Mouse (Mus musculus) large intestine, adult 2 months (tissue): ENCODE results near the gene Dst. TPM values are rescaled to one million over a fixed set of nuclear protein-coding genes. Genes with fewer than 3 reads are reported as not detected.

Experiments used
- DNase-seq: peaks from one replicate; pipeline ENCODE4 v3.0.0-alpha.2; 2012; ENCODE audit warnings: low read depth, low spot score
- WGBS: fragments of 180-500 bp; shearing (Covaris S2); methylation state at CpG from one replicate; pipeline ENCODE4 v1.1.7; 2018; 5-methylcytosine and 5-hydroxymethylcytosine counted together
- polyA plus RNA-seq: library from polyadenylated mRNA; depleted of rRNA; stranded (reverse); fragments of >200 nt; gene quantifications from 2 replicates; pipeline ENCODE4 v1.2.3, GENCODE M21; 2012

The Dst gene
- polyA plus RNA-seq, 1 experiment: 16.3 TPM

DNA sequence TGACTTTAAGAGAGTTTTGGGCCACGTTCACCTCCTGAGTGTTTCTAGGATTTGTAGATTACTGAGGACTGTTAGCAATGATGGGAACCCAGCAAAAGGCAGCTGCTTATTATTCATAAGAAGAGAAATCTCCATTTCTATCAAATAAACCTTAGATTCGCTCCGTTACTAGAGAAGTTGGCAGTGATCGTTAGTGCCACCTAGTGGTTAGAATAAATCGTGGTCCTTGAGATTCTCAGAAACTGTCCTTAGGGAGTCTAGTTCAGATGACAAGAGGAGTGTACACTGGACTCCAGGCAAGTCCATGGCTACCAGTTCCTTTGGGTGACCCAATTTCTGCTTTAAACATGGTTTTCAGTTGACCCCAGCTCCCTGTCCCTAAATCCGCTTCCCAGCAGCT lies 58.3 kb downstream of the Dst start:
- peak; percentile 8 for DNase-seq
- WGBS: 24% methylated on average over 6 of the region's 6 CpGs

DNA sequence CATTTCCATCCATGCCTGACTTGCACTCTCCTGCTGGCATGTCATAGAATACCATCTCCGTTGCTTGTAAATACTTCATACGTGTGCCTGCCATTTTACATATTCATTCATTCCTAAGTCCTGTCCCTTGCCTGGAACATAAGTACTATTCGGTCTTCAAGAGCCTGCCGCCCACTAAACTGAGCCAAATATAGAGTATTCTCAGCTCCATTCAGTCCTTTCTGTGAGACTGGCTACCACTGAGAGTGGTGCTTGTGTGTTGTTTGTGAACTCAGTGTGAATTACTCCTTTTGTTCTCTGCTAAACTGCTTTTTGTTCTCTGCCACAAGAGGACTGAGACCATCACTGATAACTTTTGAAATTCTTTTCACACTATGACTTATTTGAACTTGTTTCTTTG lies 59.2 kb downstream of the Dst start:
- WGBS: 85% methylated on average over 4 of the region's 4 CpGs

DNA sequence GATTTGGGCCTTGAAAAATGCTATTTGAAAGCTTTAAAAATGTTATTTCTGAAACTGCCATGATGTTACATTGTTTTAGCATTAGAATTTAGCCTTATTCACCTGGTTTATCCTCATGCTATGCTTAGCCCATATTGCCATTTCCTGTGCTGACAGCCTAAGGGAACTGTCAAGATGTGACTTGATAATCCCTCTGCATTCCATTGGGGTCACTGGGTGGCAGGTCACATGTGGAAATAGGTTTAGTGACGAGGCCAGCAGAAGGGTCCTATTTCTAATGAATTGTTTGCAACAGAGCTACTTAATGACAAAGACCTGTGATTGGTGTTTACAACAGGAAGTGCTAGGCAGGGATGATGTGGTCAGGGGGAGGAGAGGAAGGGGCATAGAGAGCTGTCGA lies 61.9 kb downstream of the Dst start:
- WGBS: 42% methylated on average over 2 of the region's 2 CpGs
- DNase-seq: no peak

More for the DNA sequence above, 59.2 kb downstream of the Dst start:
- DNase-seq: no peak

GRCm38 (mm10) chr1:33974401-33974800 lies 66.4 kb downstream of the Dst start:
- 74% methylated on average over 11 of the region's 11 CpGs for WGBS
- no peak for DNase-seq

GRCm38 (mm10) chr1:33975333-33975732 lies 67.3 kb downstream of the Dst start:
- DNase-seq: no peak
- 65% methylated on average over 4 of the region's 4 CpGs for WGBS

- DNase-seq: no peak
- 85% methylated on average over 6 of the region's 6 CpGs for WGBS
These were observed 69.8 kb downstream of the Dst start for GRCm38 (mm10) chr1:33977832-33978231.

- 76% methylated on average over 12 of the region's 12 CpGs for WGBS
- no peak for DNase-seq
These were observed 72.4 kb downstream of the Dst start for GRCm38 (mm10) chr1:33980420-33980819.

DNA sequence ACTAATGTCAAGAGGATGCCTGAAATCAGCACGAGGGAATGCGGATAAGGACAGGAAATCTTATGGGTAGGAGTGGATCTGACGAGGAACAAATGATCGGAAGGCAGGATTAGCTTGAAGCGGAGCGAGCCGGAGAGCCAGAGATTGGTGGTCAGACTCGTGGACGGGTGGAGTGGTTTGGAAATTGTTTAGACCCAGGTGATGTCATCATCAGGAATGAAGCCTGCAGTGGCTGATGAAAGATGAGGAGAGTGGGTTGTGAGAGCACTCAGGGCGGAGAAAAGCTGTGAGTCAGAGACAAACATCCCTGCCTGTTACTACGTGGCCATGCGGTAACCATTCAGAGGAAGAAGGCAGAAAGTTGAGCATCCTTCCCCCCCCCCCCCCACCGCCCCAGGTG lies 81.6 kb downstream of the Dst start:
- WGBS: 80% methylated on average over 13 of the region's 13 CpGs
- DNase-seq: no peak

- WGBS: 84% methylated on average over 6 of the region's 6 CpGs
- DNase-seq: no peak
These were observed 83.0 kb downstream of the Dst start for GRCm38 (mm10) chr1:33991067-33991466.

- WGBS: 81% methylated on average over 11 of the region's 11 CpGs
- DNase-seq: no peak
These were observed 84.8 kb downstream of the Dst start for GRCm38 (mm10) chr1:33992810-33993209.

GRCm38 (mm10) chr1:33994201-33994600 lies 86.2 kb downstream of the Dst start:
- 50% methylated on average over 9 of the region's 9 CpGs for WGBS

DNA sequence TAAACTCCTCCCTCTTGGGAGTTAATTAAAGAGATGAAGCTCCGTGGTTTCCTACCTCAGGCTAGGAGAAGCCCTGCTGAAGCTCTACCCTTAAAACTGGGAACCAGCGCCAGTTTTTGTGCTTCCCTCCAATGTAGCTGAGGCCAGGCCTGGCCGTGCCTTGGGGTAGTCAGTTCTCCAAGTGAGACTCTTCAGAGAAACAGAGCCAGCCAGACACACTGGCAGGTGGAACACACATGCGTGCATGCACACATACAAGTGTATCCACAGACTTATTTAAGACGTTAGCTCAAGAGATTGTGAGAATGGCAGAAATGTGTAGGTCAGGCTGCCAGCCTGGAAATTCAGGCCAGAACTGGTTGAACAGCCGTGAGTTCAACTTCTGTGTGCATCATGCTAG lies 87.4 kb downstream of the Dst start:
- DNase-seq: no peak
- 83% methylated on average over 6 of the region's 6 CpGs for WGBS

More at GRCm38 (mm10) chr1:33994201-33994600, 86.2 kb downstream of the Dst start:
- no peak for DNase-seq

GRCm38 (mm10) chr1:33996105-33996887 lies 88.3 kb downstream of the Dst start:
- 79% methylated on average over 5 of the region's 5 CpGs for WGBS
- DNase-seq: no peak

DNA sequence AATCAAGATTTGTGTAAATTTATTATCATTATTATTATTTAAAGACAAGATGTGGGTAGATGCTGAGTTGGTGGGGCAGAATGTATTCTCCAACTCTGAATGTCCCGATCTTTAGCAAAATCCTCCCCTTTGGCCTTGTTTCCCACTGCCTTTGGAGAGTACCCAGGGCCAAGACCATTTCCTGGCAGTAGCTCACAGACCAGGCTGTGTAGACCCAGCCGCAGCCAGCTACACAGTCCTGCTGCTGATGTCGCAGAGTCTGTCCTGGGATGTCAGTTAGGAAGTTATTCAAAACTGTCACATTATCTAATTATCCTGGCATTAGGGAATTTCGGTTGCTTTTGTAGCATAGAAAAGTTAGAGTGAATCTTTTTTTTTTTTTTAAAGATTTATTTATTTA lies 94.3 kb downstream of the Dst start:
- no peak for DNase-seq
- 81% methylated on average over 4 of the region's 4 CpGs for WGBS

DNA sequence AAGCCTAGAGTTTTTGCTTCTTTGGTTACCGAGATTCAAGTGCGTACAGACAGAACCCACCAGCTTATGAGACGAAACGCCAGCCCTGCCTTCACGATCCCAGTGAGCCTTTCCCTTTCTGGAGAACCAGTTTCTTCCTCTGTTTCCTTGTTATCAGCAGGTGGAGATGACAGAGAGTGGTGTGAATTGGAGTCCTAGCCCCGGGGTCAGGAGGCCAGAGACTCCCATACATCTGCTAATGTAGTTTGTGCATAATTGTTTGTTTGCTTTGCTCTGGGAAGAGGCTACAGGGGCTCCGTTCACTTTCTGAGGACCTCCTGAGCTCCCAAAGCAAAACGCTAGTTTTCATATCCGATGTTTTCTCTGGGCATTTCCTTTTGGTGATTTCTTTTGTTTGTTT lies 94.9 kb downstream of the Dst start:
- DNase-seq: no peak
- WGBS: 44% methylated on average over 9 of the region's 9 CpGs

DNA sequence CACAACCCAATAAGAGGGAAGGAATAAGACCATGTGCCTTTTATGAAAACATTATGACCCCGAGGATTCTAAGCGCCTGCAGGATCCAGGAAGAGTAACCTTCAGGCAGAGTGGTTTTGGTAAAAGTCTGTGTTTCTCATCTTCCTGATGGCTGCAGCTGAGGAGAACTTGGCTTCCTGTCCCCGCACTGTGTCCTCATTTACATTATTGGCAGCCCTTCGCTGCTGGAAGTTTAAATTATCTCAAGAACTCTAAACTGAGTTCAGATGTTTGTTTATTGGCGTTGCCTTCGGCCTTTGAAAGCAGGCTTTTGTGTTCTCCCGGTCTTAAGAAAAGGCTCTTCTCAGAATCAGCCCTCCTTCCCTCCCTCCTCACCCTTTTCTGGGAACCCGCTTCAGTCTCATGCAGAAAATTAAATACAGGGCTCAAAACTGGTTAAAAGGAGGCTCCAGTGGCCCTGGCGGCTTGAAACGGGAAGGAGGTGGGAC lies 97.3 kb downstream of the Dst start:
- DNase-seq: no peak
- WGBS: 8% methylated on average over 10 of the region's 10 CpGs

- 4% methylated on average over 29 of the region's 29 CpGs for WGBS
- no peak for DNase-seq
These were observed 98.0 kb downstream of the Dst start for GRCm38 (mm10) chr1:34005726-34006638.

- 74% methylated on average over 5 of the region's 5 CpGs for WGBS
- DNase-seq: no peak
These were observed 98.9 kb downstream of the Dst start for GRCm38 (mm10) chr1:34006828-34007361.

DNA sequence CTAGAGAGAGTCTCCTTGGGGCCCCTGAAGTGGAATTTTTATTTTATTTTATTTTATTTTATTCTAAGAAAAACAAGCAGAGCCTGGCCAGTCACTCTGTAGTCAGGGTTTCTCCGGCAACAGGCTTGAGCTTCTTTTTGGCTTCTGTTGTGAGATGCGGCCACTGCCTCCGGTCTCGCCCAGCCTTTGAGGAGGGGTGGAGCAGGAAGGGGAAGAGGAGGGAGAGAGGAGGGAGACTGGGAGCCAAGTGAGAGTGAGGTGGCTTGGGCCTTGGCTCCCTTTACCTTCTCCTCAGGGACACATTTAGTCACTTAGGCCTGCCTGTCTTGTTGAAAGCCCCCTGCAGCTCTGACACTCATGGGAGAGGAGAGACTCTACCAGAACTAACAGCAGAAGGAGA lies 99.4 kb downstream of the Dst start:
- no peak for DNase-seq
- 64% methylated on average over 4 of the region's 4 CpGs for WGBS

DNA sequence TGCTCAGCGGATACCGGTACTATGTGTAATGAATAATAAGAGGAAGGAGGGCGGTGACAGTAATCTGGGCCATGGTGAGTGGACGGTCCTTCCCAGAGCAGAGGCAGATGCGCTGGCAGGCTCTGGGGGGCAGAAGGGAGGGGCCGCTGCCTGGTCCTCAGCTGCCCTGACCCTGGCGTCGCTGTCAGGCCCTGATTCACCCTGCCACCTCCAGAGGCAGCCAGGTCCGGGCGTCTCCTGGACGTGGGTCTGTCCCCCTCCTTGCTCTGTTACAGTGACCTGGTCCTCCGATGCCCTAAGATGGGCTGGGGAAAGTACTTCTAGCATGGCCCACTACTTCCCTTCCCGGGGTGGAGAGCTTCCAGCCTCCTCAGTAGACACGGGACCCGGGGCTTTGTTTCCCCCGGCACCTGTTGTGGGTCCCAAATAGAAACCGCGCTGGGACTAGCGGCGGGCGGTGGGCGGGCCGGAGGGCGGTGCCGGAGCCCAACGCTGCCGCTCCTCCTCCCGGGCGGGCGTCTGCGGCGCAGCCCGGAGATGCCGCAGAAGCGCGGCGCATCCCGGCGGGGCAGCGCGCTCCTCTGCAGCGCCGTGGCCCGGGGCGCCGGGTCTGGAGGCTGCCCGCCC lies 103.1 kb downstream of the Dst start:
- WGBS: under 1% methylated on average over 47 of the region's 47 CpGs
- DNase-seq: no peak
